Mouse (Mus musculus): ENCODE results near the gene Eef1a2.

GRCm38 (mm10) chr2:181178015-181178414, 21.2 kb upstream of the Eef1a2 start:
- TF ChIP-seq CTCF (IDR thresholded peaks at IDR 0.05; ENCODE audit: low read depth, low read length) (no peak), POLR2A (IDR thresholded peaks at IDR 0.05; ENCODE audit: borderline replicate concordance, low read depth, low read length) (no peak)
